Mouse (Mus musculus): ENCODE data around the gene Olfr393. TPM values are rescaled to one million over a fixed set of nuclear protein-coding genes. Genes with fewer than 3 reads are reported as not detected.

Olfr393 gene
- polyA plus RNA-seq (2015; fragmentation: Nextera tagmentation; extraction: Ambion mirVana): not detected in 2 replicates

DNA sequence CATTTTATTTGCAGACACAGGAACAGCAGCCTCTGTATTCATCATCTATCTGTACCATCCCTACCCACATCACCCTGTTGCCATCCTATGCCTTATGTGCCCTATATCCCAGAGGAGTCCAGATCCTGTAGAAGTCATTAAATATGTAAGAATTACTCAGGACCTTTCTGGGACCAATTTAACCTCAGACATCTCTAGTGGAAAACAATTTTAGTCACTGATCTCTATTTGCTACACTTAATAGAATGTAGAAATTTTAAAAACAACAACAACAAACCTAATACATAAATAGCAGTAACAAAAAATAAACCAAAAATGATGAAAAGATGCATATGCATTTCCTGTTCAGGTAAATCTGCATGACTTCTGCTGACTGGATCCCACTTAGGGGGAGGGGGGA lies at the start of gene Olfr393:
Gene Olfr393 (minus strand): TSS at position 101 of the 400 bp plus-strand sequence.

DNA sequence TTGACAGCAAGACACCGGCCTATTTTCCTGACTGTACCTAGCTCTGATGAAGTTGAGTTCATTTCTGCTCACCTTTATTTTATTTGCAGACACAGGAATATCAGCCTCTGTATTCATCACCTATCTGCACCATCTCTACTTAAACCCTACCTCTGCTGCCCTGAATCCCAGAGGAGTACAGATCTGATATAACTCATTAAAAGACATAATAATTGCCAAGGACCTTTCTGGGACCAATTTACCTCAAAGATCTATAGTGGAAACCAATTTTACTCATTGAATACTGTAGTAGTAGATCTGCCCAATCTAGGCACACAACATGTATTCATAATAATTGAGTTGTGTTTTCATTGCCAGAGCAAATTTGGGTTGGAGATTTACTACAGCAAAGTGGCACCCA lies 39.4 kb upstream of the Olfr393 start, which contains the start of gene Olfr394:
Gene Olfr394 (minus strand): TSS at position 101 of the 400 bp plus-strand sequence.

DNA sequence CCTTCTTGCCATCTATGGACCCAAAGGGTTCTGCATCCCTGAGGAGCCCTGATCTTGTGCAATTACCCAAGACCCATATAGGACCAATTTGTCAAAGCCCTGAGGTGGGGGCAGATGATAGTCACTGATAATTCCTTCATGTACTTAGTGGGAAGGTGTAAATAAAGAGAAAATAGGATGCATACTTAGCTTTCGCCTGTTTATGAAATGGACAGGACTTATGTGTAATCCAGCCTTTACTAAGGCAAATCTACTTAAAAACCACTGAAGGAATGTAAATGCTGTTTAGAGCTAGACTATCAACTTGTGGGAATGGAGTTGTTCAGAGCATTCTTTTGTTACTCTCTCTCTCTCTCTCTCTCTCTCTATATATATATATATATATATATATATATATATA lies 34.3 kb downstream of the Olfr393 start, which contains the start of gene Olfr392:
Gene Olfr392 (minus strand): TSS at position 101 of the 400 bp plus-strand sequence.

DNA sequence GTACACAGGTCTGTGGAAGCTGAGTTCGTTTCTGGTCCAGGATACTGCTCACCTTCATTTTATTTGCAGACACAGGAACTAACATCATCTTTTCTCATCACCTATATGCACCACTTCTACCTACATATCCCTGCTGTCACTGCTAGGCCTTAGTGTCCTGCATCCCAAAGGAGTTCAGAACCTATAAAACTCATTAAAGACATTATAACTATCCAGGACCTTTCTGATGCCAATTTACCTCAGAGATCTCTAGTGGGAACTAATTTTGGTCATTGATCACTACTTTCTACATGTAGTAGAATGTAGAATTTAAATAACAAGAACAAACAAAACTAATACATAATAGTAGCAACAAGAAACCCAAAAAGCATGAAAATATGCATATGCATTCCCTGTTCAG lies 48.3 kb downstream of the Olfr393 start, which contains the start of gene Olfr391-ps:
Gene Olfr391-ps (minus strand): TSS at position 101 of the 400 bp plus-strand sequence.

Other genes starting within 250 kb of the Olfr393 start
- not detected in 2 replicates for gene Zfp735, start 162.7 kb downstream of the Olfr393 start, polyA plus RNA-seq (2015; fragmentation: Nextera tagmentation; extraction: Ambion mirVana)
- gene Olfr389, start 70.7 kb downstream of the Olfr393 start, polyA plus RNA-seq (2015; fragmentation: Nextera tagmentation; extraction: Ambion mirVana): not detected in 2 replicates
- gene Olfr390, start 68.5 kb downstream of the Olfr393 start, polyA plus RNA-seq (2015; fragmentation: Nextera tagmentation; extraction: Ambion mirVana): not detected in 2 replicates
- gene Olfr391-ps, start 48.4 kb downstream of the Olfr393 start, polyA plus RNA-seq (2015; fragmentation: Nextera tagmentation; extraction: Ambion mirVana): not detected in 2 replicates
- not detected in 2 replicates for gene Olfr392, start 34.4 kb downstream of the Olfr393 start, polyA plus RNA-seq (2015; fragmentation: Nextera tagmentation; extraction: Ambion mirVana)
- not detected in 2 replicates for gene Olfr394, start 39.3 kb upstream of the Olfr393 start, polyA plus RNA-seq (2015; fragmentation: Nextera tagmentation; extraction: Ambion mirVana)
- not detected in 2 replicates for gene Olfr395, start 57.8 kb upstream of the Olfr393 start, polyA plus RNA-seq (2015; fragmentation: Nextera tagmentation; extraction: Ambion mirVana)
- not detected in 2 replicates for gene Olfr23, start 85.2 kb upstream of the Olfr393 start, polyA plus RNA-seq (2015; fragmentation: Nextera tagmentation; extraction: Ambion mirVana)
- gene Olfr397, start 109.4 kb upstream of the Olfr393 start, polyA plus RNA-seq (2015; fragmentation: Nextera tagmentation; extraction: Ambion mirVana): not detected in 2 replicates
- gene Olfr398, start 139.0 kb upstream of the Olfr393 start, polyA plus RNA-seq (2015; fragmentation: Nextera tagmentation; extraction: Ambion mirVana): not detected in 2 replicates
- gene Olfr139, start 205.1 kb upstream of the Olfr393 start, polyA plus RNA-seq (2015; fragmentation: Nextera tagmentation; extraction: Ambion mirVana): not detected in 2 replicates
- not detected in 2 replicates for gene Olfr399, start 205.2 kb upstream of the Olfr393 start, polyA plus RNA-seq (2015; fragmentation: Nextera tagmentation; extraction: Ambion mirVana)
- gene Zfp616, start 218.5 kb upstream of the Olfr393 start, polyA plus RNA-seq (2015; fragmentation: Nextera tagmentation; extraction: Ambion mirVana): not detected in 2 replicates

All from urinary bladder, postnatal 0 days (tissue).